Mouse (Mus musculus) c-Kit-positive CD71-positive TER-119-positive erythroid progenitor cells, embryonic 14.5 days (primary cell): Measurements from ENCODE around the gene P2ry10b.

Experiments used
- DNase-seq: peaks from one replicate; pipeline ENCODE4 v3.0.0-alpha.2; 2013; ENCODE audit warnings: low spot score

P2ry10b gene

DNA sequence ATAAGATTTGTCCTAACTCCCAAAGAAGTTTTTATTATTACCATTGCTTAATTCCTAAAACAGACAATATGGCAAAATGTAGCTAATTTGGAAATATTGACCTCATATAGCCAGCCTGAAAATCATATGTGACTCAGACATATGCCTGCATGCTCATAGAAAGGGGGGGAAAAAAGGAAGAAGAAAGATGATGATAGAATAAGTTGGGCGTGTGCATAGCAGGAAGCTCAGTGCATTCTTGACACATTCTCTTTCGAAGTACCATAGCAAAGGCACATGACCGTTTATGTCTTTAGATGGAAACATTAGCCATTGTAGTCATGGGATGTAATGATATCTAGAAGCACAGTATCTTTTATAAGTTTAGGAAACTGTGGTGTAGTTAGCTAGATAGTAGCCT lies at the start of gene P2ry10b:
P2ry10b (plus strand) TSS at position 247 of the 400 bp plus-strand sequence.
- no peak for DNase-seq

DNA sequence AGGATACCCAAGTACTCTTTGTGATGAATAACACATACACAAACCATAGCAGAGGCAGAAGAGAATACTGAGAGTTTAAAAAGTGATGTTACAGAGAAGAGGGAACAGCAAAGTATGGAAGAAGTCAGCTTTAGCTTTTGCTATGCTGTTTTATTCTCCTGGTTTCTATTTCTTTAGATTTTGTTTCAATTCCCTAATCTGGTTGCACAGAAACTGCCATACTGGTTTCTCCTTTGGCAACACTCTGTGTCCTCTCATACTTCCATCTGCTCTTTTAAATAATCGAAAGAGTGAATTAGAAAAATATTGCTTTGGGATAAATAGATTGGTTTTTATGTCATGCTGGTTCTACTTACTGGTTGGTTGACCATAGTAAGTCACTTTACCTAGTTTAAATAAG lies 32.4 kb upstream of the P2ry10b start:
- no peak for DNase-seq

DNA sequence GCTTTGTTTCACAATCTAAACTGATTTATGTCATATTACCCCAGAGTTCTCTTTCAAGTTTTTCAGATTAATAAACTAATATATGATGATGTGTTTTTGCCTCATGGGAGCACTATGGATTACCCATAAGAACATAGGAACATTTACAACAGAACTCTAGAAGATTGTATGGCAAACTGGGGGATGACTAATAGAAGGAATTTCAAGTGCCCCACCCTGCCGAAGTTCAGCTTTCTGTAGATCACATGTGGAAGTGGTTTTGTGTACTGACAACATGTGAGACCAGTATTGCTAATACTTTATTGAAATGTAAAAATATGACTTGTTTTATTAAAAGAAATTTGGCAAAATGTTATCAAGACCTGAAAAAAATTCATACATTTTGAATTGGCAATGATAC lies 31.7 kb upstream of the P2ry10b start:
- no peak for DNase-seq

DNA sequence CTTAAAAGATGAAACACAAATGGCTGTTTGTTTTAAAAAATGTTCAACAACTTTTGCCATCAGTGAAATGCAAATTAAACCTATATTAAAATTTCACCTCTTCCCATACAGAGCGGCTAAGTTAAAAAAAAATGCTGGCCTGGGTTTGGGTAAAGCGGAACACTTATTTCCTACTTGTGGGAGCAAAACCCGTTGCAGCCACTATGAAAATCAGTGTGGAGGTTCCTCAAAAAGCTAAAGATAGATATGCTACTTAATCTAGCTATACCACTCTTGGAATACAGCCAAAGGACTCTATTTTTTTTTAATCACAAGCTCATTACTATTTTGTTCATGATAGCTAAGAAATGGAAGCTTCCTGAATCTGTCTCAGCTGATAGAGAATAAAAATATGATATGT lies 5.5 kb upstream of the P2ry10b start:
- no peak for DNase-seq

DNA sequence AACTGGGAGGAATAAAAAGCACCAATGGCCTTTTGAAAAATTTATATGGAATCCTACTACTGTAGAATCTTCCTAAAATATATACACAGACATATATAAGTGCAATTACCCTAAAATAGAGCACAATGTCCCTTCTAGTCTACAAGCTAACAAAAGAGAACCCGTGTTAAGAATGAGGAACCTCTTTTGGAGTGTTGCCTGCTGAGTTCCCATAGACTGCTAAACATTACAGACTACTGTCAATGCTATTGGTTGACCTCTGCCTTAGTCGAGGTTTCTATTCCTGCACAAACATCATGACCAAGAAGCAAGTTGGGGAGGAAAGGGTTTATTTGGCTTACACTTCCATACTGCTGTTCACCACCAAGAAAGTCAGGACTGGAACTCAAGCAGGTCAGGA lies 4.8 kb upstream of the P2ry10b start:
- no peak for DNase-seq

DNA sequence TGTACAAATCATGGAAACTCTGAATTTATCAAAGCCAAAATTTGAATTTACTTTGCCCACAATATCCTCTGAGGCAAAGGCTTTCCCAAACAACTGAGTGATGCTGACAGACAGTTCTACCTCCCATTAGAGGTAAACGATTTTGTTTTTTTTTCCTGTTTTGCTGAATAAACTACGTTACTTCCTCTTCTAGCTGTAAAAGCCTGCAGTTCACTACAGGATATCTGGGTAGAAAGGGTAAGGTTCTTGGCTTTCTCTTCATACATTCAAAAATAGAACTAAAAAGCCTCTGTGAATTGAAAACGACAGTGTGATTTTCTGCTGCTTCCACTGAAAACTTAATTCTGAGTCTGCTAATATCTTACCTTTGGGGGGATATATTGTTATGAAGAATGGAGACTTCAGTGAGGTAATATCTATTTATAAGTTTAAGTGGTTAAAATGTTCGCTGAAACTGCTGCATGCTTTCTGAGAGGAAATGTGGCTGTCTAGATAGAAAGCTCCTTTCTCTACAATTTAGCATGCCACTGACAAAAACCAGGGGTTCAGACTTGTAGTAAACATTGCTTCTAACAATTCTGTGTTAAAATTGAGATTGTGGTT lies 765 bp downstream of the P2ry10b start:
- no peak for DNase-seq

DNA sequence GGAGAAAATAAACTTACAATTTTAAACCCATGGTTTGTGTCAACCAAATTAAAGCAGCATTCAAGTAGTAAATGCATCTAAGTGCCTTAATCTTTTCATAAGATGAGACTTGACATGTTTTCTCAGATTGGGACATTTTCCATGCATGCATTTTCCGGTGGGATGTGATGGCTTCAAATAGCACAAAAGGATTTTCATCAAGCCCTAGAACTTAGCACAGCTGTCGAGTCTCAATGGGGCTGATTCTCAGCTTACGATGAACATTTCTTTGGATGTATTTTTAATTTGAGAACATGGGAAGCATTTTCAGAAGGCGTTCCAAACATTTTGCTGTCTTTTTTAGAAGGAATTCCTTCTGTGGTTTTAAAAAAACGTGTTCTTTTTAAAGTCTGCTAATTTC lies 1.3 kb downstream of the P2ry10b start:
- DNase-seq, result no peak

DNA sequence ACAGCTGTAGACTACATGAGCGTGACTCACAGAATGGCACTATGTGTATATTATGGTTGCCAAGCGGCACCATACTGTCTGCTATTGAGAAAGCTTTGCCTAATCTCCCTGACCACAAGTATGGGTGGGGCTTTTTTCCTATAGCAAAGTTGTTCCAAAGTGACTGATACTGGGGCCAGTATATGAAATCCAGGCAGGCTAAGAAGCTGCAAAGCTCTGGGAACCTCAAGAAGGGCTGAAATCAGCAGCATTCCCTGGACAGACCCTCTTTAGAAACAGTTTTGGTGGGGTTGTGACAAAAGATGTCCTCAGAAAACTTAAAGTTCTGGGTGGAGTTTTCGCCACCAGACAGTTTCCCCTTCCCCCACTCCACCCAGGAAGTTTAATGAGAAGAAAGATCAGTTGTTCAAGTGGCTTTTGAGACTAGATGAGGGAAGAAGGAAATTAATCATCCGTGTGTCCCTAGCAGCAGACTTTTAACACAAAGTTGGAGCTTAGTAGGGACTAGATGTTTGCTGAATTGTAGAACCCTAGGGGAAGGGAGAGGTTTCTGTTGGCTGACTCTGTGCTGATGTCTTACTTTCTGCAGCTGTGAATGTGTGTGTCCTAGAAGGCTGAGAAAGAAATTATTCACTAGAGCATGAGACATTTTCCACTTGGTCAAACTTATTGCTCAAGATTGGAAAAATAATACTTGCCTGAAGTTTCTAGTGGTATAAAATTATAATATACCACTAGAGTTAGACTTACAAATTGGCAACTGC lies 2.2 kb downstream of the P2ry10b start:
- peak; percentile 59 for DNase-seq

DNA sequence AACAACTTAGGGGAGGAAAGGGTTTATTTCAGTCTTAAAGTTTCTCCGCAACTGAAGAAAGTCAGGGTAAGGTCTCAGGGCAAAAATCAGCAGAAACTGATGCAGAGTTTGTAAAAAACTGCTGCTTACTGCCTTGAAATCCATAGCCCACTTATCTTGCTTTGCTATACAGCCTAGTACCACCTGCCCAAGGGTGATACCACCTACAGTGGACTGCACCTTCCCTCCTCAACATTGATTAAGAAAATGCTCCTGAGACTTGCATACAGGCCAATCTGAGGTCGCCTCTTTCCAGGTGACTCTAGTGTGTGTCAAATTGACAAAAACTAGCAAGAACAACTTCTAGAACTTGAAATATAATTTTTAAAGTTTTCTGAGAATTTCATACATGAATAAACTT lies 7.3 kb downstream of the P2ry10b start:
- no peak for DNase-seq

DNA sequence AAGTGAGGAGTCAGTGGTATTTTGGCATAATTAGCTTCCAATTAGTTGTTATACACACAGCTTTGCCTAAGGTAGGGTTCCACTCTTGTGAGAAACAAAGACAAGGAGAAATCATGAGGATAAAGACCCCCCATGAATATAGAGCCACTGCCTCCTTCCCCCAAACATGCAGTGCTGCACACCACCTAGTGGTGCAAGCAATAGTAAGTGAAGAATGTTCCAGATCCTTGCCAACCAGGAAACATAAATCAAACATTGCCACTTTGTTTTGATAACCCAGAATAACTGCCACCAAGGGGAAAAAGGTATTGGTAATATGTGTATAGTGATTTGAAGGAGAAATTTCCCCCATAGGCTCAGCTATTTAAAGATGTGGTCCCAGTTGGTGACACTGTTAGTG lies 11.8 kb downstream of the P2ry10b start:
- no peak for DNase-seq

DNA sequence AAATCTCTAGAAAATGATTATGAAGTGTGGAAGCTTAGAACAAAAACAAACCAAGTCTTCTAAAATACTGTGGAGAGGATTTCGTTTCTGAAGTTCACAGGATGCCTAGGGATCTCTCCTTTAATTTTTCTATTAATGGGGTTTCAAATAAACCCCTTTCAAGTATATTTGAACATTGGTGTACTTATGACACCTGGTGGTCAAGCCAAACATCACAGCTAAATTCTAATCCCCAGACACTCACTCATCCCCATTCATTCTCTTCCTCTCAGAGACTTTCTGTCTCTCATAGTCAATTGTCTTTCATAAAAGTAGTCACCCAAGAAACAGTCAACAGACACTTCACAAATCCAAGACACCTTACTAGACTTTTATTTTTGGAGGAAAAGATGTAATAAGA lies 19.6 kb downstream of the P2ry10b start:
- no peak for DNase-seq

DNA sequence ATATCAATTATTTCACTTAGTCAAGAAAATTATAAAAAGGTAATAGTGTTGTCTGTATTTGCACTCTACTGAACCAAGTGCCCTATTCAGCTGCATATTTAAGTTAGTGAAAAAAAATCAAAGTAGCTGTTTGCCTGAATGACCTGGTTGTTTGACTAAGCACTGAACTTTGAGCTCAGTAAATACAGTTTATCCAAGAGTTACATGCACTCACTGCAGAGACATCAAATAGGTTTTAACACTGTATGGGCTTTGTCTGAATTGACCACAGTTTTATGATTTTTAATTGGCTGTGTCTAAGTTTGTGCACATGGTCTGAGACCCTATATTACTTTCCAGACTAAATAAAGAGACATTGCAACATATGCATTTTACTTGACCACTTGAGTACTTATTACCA lies 20.4 kb downstream of the P2ry10b start:
- DNase-seq, result no peak

DNA sequence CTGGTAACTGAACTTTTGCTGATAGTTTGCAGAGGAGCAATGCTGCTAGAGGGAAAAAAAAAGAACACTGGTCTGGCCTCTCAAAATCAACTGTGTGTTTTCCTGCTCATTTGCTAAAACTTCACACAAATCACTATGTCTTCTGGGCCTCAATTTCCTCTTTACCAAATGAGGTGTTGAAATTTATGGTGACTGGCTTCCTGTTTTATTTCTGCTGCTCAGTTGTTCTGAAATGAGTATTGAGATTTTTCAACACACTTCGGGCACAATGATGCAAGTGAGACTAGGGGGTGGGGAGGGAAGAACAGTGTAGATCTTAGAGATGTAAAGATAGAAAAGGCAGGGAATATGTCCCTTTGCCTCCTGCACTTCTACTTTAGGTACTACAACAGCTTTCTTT lies 30.0 kb downstream of the P2ry10b start:
- no peak for DNase-seq

DNA sequence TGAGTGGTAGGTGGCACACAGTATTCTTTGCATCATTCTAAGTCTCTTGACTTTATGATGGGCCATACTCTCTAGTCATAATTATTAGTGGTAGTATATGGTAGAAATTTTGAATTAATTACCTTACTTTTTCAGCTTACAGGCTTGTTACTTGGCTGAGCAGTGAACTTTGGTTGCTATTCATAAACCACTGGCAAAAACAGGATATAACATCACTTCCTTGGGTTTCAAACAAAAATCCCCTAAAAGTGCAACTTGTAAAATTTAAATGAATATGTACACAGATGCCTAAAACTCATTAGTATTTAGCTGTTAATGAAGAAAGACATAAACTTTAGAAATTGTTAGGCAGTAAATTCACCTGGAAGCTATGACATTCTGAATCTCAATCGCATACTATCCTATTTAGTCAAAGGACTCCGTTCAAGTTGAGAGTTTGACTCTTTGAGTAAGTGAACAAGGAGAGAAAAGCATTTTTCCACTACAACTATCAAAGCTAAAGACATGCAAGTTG lies 68.9 kb downstream of the P2ry10b start:
- no peak for DNase-seq
